ENCODE assay signal across 8 mouse cellular contexts in genomic region chr10:79116125-79116849, GRCm38 (mm10). TPM values are rescaled to one million over a fixed set of nuclear protein-coding genes. Genes with fewer than 3 reads are reported as not detected.
DNase-seq lines count a peak whose midpoint lies in the region; ATAC-seq and TF ChIP-seq lines count a peak whose summit lies in the region.

No protein-coding gene starts in this region.

- no peak overlapping the region for H3K9ac ChIP-seq in hindbrain, postnatal 0 days (replicated peaks; ENCODE audit: low read length)
- no peak overlapping the region for H3K9ac ChIP-seq in stomach, embryonic 14.5 days (replicated peaks; ENCODE audit: low read depth, low read length)

- intact Hi-C loops in left cerebral cortex, adult 2 months (cut with DNase I) = loop anchor here (1.0 kb wide), 2 partner anchors 360 to 484 kb away; no protein-coding TSS in a partner anchor
- intact Hi-C loops in left cerebral cortex, postnatal 10 days (cut with DNase I) = loop anchor here (2.0 to 5.0 kb wide), 2 partner anchors 361 to 484 kb away; no protein-coding TSS in a partner anchor

- no peak overlapping the region for H3K4me3 ChIP-seq in left cerebral cortex, adult 2 months
- no peak overlapping the region for H3K4me3 ChIP-seq in cerebellum, adult 2 months (replicated peaks; ENCODE audit: insufficient read depth, low read depth, low read length)
- no peak overlapping the region for H3K4me3 ChIP-seq in hindbrain, postnatal 0 days (ENCODE audit: low read length)
- H3K4me3 ChIP-seq in midbrain, embryonic 10.5 days = no peak overlapping the region
- H3K4me3 ChIP-seq in stomach, embryonic 14.5 days (ENCODE audit: low read depth, low read length) = no peak overlapping the region

- no peak for TF ChIP-seq POLR2A in cerebellum, adult 2 months (IDR thresholded peaks at IDR 0.05; ENCODE audit: borderline replicate concordance, insufficient read depth, low read length)

- peak; percentile 79 for ATAC-seq in hindbrain, postnatal 0 days
- ATAC-seq in stomach, embryonic 14.5 days (ENCODE audit: insufficient number of reproducible peaks, insufficient read depth, low FRiP score, low read depth) = peak; percentile 58; the same call in 1 of the 2 replicates

- DNase-seq in left cerebral cortex, adult 2 months (ENCODE audit: extremely low spot score in 1 of 2, low spot score in 2 of 2) = peak; percentile 27 to 37
- DNase-seq in left cerebral cortex, adult 11 months (ENCODE audit: low spot score) = no peak
- peak; percentile 25 to 46 for DNase-seq in cerebellum, adult 2 months
- DNase-seq in forelimb bud, embryonic 11.5 days (ENCODE audit: low read depth, low spot score) = peak; percentile 74
- DNase-seq in hindbrain, postnatal 0 days (ENCODE audit: low spot score) = peak; percentile 90
- peak; percentile 25 to 44 for DNase-seq in left cerebral cortex, postnatal 10 days (ENCODE audit: extremely low spot score in 1 of 2, low spot score in 2 of 2)
- DNase-seq in midbrain, embryonic 10.5 days (ENCODE audit: low spot score) = peak; percentile 44

- H3K36me3 ChIP-seq in hindbrain, postnatal 0 days (ENCODE audit: insufficient read depth, low read length) = no peaks in the 10 kb centered on the region
- H3K36me3 ChIP-seq in midbrain, embryonic 10.5 days = no peaks in the 10 kb centered on the region
- H3K36me3 ChIP-seq in stomach, embryonic 14.5 days (ENCODE audit: control insufficient read depth, insufficient read depth, low read length) = no peaks in the 10 kb centered on the region

- WGBS in cerebellum, adult 2 months = 40% methylated on average over 4 of the region's 4 CpGs
- 43% methylated on average over 4 of the region's 4 CpGs for WGBS in hindbrain, postnatal 0 days
- WGBS in midbrain, embryonic 10.5 days = 55% methylated on average over 4 of the region's 4 CpGs
- WGBS in stomach, embryonic 14.5 days = 20% methylated on average over 4 of the region's 4 CpGs

- H3K27me3 ChIP-seq in cerebellum, adult 2 months (ENCODE audit: control insufficient read depth, insufficient read depth, low read length) = no peaks in the 10 kb centered on the region
- H3K27me3 ChIP-seq in hindbrain, postnatal 0 days (ENCODE audit: insufficient read depth, low read length) = no peaks in the 10 kb centered on the region
- H3K27me3 ChIP-seq in midbrain, embryonic 10.5 days (ENCODE audit: low read depth, poor library complexity, severe bottlenecking) = no peaks in the 10 kb centered on the region
- no peaks in the 10 kb centered on the region for H3K27me3 ChIP-seq in stomach, embryonic 14.5 days (ENCODE audit: control insufficient read depth, insufficient read depth, low read length)

- TF ChIP-seq CTCF in left cerebral cortex, adult 2 months (IDR thresholded peaks at IDR 0.05) = peak; percentile 73
- peak; percentile 52; the same call in 1 of the 2 replicates for TF ChIP-seq CTCF in cerebellum, adult 2 months (IDR thresholded peaks at IDR 0.05; ENCODE audit: borderline replicate concordance, insufficient read depth, low read depth, low read length)
- peak; percentile 86 for TF ChIP-seq CTCF in hindbrain, postnatal 0 days (IDR thresholded peaks at IDR 0.05; ENCODE audit: low read depth)

- no peaks in the 10 kb centered on the region for H3K9me3 ChIP-seq in hindbrain, postnatal 0 days (ENCODE audit: low read length)
- no peaks in the 10 kb centered on the region for H3K9me3 ChIP-seq in midbrain, embryonic 10.5 days (replicated peaks)
- H3K9me3 ChIP-seq in stomach, embryonic 14.5 days (ENCODE audit: control insufficient read depth, low read depth, low read length) = no peaks in the 10 kb centered on the region

- no peak overlapping the region for H3K27ac ChIP-seq in left cerebral cortex, adult 2 months
- H3K27ac ChIP-seq in cerebellum, adult 2 months (ENCODE audit: insufficient read depth, low read length) = no peak overlapping the region
- H3K27ac ChIP-seq in hindbrain, postnatal 0 days = no peak overlapping the region
- H3K27ac ChIP-seq in midbrain, embryonic 10.5 days (replicated peaks) = no peak overlapping the region
- H3K27ac ChIP-seq in stomach, embryonic 14.5 days (ENCODE audit: low read length) = peak overlapping the region; percentile 52

- no peaks in the 10 kb centered on the region for H3K4me1 ChIP-seq in cerebellum, adult 2 months (ENCODE audit: control insufficient read depth, insufficient read depth, low read length)
- no peaks in the 10 kb centered on the region for H3K4me1 ChIP-seq in hindbrain, postnatal 0 days (ENCODE audit: insufficient read depth, low read length)
- H3K4me1 ChIP-seq in midbrain, embryonic 10.5 days = peaks cover 3% of the 10 kb centered on the region
- H3K4me1 ChIP-seq in stomach, embryonic 14.5 days (ENCODE audit: control insufficient read depth, insufficient read depth, low read length) = no peaks in the 10 kb centered on the region

- H3K4me2 ChIP-seq in hindbrain, postnatal 0 days (ENCODE audit: low read depth, low read length) = no peak overlapping the region
- no peak overlapping the region for H3K4me2 ChIP-seq in stomach, embryonic 14.5 days (replicated peaks; ENCODE audit: low read depth, low read length)

RNA-seq across cellular contexts. Expression of gene 2610008E11Rik, which starts 18.9 kb away (rescaled TPM):
- total RNA-seq in left cerebral cortex, adult 2 months (2021) = 10 to 100 TPM; 21.1 to 22.8 TPM
- 13.5 and 14.4 TPM in 2 replicates for polyA plus RNA-seq in cerebellum, adult 2 months (2012; rRNA removed)
- total RNA-seq in hindbrain, postnatal 0 days (2014; rRNA removed) = 16.6 and 18.2 TPM in 2 replicates
- polyA plus RNA-seq in hindbrain, postnatal 0 days (2015; fragmentation: Nextera tagmentation; extraction: Ambion mirVana) = 19.4 and 20.0 TPM in 2 replicates
- 10 to 100 TPM; 23.4 to 23.7 TPM for total RNA-seq in left cerebral cortex, postnatal 10 days (2021)
- polyA plus RNA-seq in midbrain, embryonic 10.5 days (2016; fragmentation: Nextera tagmentation; extraction: Ambion mirVana) = 29.1 and 35.7 TPM in 2 replicates
- 31.3 and 31.6 TPM in 2 replicates for polyA plus RNA-seq in stomach, embryonic 14.5 days (2014; fragmentation: Nextera tagmentation; extraction: Ambion mirVana)

RNA-seq across cellular contexts. Expression of gene Vmn2r80, which starts 32.3 kb away (rescaled TPM):
- total RNA-seq in left cerebral cortex, adult 2 months (2021) = not detected
- polyA plus RNA-seq in cerebellum, adult 2 months (2012; rRNA removed) = not detected in 2 replicates
- not detected in 2 replicates for total RNA-seq in hindbrain, postnatal 0 days (2014; rRNA removed)
- not detected in 2 replicates for polyA plus RNA-seq in hindbrain, postnatal 0 days (2015; fragmentation: Nextera tagmentation; extraction: Ambion mirVana)
- not detected for total RNA-seq in left cerebral cortex, postnatal 10 days (2021)
- polyA plus RNA-seq in midbrain, embryonic 10.5 days (2016; fragmentation: Nextera tagmentation; extraction: Ambion mirVana) = not detected in 2 replicates
- polyA plus RNA-seq in stomach, embryonic 14.5 days (2014; fragmentation: Nextera tagmentation; extraction: Ambion mirVana) = not detected in 2 replicates
